Mouse (Mus musculus): ENCODE measurements around the gene Sox6.

DNA sequence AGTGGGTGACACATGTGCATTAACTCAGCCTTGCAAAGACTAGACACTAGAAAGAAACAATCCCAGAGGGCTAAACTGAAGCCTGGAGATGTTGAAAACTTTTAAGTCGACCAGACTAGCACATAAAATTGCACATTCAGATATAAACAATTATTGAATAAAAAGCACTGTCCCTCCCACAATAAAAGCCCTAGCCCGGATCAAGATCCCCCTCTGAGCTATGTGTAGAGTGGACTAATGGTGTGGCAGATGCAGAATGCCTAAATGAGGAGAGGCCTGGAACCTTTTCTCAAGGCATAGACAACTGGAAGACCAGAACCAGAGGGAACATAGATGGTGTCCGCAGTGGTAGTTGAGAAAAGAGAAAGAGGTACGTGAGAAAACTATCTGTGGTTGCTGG lies 3.1 kb downstream of the Sox6 start:
- TF ChIP-seq CTCF (IDR thresholded peaks at IDR 0.05; ENCODE audit: insufficient read depth, low read length) (no peak), POLR2A (IDR thresholded peaks at IDR 0.05; ENCODE audit: borderline replicate concordance, extremely low read depth, low read depth, low read length) (no peak)

Data from lung, adult 2 months (tissue).